Mouse (Mus musculus) C3H10T1/2 (cell line): ENCODE data around the gene Olfr1423. TPM values are rescaled to one million over a fixed set of nuclear protein-coding genes. Genes with fewer than 3 reads are reported as not detected.

Experiments used
- polyA plus RNA-seq, 2 experiments: library from polyadenylated mRNA; unstranded; fragments of >200 nt; fragmentation: generic; extraction: Trizol; gene quantifications; one replicate each; pipeline ENCODE4 v1.2.1; 2012; ENCODE audit warnings: missing spikeins in 2 of 2

Olfr1423 gene
- polyA plus RNA-seq: under 1 TPM in 1 of 2 experiments, not detected in 1; 0.02 TPM

DNA sequence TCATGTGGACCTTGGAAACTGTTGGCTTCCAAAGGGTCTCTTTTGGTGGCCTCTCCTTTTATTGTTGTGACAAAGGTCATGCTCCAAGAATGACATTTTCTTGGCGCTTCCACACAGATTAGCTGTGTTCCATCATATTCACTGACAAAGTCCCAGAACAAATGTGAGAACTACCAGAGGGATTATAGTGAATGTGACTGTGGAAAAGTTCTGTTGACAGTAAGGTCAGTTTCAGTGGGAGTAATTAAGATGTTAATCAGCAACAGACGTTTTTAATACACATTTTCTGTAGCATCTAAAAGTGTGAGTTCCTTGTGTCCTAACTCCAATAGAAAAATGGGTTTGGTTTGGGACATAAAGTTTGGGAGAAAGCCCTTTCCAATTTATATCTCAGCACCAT is at the start of gene Olfr1423:
TSS of gene Olfr1423 (minus strand) at position 101 of the 400 bp plus-strand sequence.

DNA sequence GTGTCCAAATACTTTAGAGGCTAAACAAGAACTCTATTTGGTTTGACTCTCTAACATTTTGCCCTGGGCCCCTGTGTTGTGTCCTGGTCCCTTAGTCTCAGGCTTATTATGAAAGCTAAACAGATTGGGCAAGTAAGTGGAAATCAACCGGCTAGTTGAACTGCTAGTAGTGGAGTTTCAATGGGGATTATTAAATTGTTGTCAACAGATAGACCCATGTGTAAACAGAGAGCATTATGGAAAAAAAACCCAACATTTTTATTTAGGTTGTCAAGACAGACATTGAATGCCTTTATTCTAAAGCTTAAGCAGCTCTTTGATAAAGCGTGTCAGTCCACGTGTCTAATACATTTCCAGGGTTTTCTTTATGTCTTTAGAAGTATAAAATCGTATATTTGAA is 36.5 kb upstream of the Olfr1423 start, which contains the start of gene Olfr1425:
TSS of gene Olfr1425 (minus strand) at position 101 of the 400 bp plus-strand sequence.

DNA sequence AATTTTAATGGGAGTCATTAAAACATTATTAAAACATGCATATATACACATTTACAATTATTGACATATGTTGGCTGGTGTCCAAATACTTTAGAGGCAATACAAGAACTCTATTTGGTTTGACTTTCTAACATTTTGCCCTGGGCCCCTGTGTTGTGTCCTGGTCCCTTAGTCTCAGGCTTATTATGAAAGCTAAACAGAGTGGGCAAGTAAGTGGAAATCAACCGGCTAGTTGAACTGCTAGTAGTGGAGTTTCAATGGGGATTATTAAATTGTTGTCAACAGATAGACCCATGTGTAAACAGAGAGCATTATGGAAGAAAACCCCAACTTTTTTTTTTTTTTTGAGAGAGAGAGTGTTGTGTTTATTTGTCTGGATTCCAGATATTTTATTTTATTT is 21.5 kb upstream of the Olfr1423 start, which contains the start of gene Olfr1424:
TSS of gene Olfr1424 (minus strand) at position 101 of the 400 bp plus-strand sequence.

Other genes with a start within 250 kb of the Olfr1423 start
- 1 to 10 TPM in 1 of 2 experiments, under 1 TPM in 1; 0.61 to 3.0 TPM for gene Stx3, start 221.9 kb downstream of the Olfr1423 start, polyA plus RNA-seq
- under 1 TPM in 1 of 2 experiments, not detected in 1; 0.01 TPM for gene Olfr1417, start 202.1 kb downstream of the Olfr1423 start, polyA plus RNA-seq
- not detected for gene Olfr1418, start 180.3 kb downstream of the Olfr1423 start, polyA plus RNA-seq
- not detected for gene Olfr1419, start 166.2 kb downstream of the Olfr1423 start, polyA plus RNA-seq
- not detected for gene Olfr1420, start 154.8 kb downstream of the Olfr1423 start, polyA plus RNA-seq
- 1 to 10 TPM; 1.8 to 7.9 TPM for gene Patl1, start 128.9 kb downstream of the Olfr1423 start, polyA plus RNA-seq
- gene Osbp, start 75.4 kb downstream of the Olfr1423 start, polyA plus RNA-seq: 10 to 100 TPM in 1 of 2 experiments, 1 to 10 TPM in 1; 2.2 to 19.9 TPM
- not detected for gene Olfr1424, start 21.4 kb upstream of the Olfr1423 start, polyA plus RNA-seq
- not detected for gene Olfr1425, start 36.4 kb upstream of the Olfr1423 start, polyA plus RNA-seq
- gene Olfr1426, start 50.7 kb upstream of the Olfr1423 start, polyA plus RNA-seq: not detected
- not detected for gene Olfr1427, start 62.0 kb upstream of the Olfr1423 start, polyA plus RNA-seq
- not detected for gene Olfr1428, start 74.6 kb upstream of the Olfr1423 start, polyA plus RNA-seq
- not detected for gene Olfr76, start 81.9 kb upstream of the Olfr1423 start, polyA plus RNA-seq
- gene Olfr1555-ps1, start 128.8 kb upstream of the Olfr1423 start, polyA plus RNA-seq: not detected
- gene Olfr1431, start 159.3 kb upstream of the Olfr1423 start, polyA plus RNA-seq: not detected
- not detected for gene Olfr1432, start 191.3 kb upstream of the Olfr1423 start, polyA plus RNA-seq
- gene Olfr262, start 200.3 kb upstream of the Olfr1423 start, polyA plus RNA-seq: not detected
- not detected for gene Olfr235, start 219.7 kb upstream of the Olfr1423 start, polyA plus RNA-seq
- not detected for gene Olfr1434, start 238.5 kb upstream of the Olfr1423 start, polyA plus RNA-seq